Mouse (Mus musculus) cortical plate, adult 2 months (tissue): ENCODE measurements around the gene 4933411K16Rik. TPM values are rescaled to one million over a fixed set of nuclear protein-coding genes. Genes with fewer than 3 reads are reported as not detected.

Experiments used
- H3K27ac ChIP-seq: fragments of 200-500 bp; 2 replicates; pipeline ENCODE4 v1.5.1; 2012; ENCODE audit warnings: low read length, control low read depth, inconsistent platforms; ENCODE audit not compliant: insufficient read depth
- H3K4me1 ChIP-seq: fragments of 200-500 bp; 2 replicates; pipeline ENCODE4 v1.6.1; 2011; ENCODE audit warnings: low read length; ENCODE audit not compliant: control insufficient read depth, insufficient read depth
- H3K4me3 ChIP-seq: fragments of 200-500 bp; 2 replicates; pipeline ENCODE4 v1.5.1; 2011; ENCODE audit warnings: mild to moderate bottlenecking, low read length, control low read depth; ENCODE audit not compliant: insufficient read depth
- CTCF ChIP-seq: fragments of 200-500 bp; IDR thresholded peaks from 2 replicates; pipeline ENCODE4 v1.5.1; 2011; ENCODE audit warnings: mild to moderate bottlenecking, control low read depth, low read length; ENCODE audit not compliant: insufficient read depth; ENCODE audit errors: extremely low read depth
- POLR2A ChIP-seq: fragments of 200-500 bp; IDR thresholded peaks from 2 replicates; pipeline ENCODE4 v1.6.1; 2011; ENCODE audit warnings: mild to moderate bottlenecking, low read length, control low read depth; ENCODE audit not compliant: insufficient read depth; ENCODE audit errors: extremely low read depth
- polyA plus RNA-seq: library from polyadenylated mRNA; depleted of rRNA; stranded (reverse); fragments of >200 nt; gene quantifications from 2 replicates; pipeline ENCODE4 v1.2.3, GENCODE M21; 2012; rRNA removed

4933411K16Rik gene
- 0.08 and 0.13 TPM in 2 replicates for polyA plus RNA-seq

- Histone ChIP-seq H3K4me3 (no peak within 1 kb of the TSS), H3K27ac (no peak within 1 kb of the TSS), H3K4me1 (no peaks in the 10 kb centered on the region)
- TF ChIP-seq POLR2A (no peak), CTCF (no peak)
Observed at GRCm38 (mm10) chr19:42051948-42052347, at the start of gene 4933411K16Rik. Gene 4933411K16Rik (plus strand): TSS chr19:42052248.

GRCm38 (mm10) chr19:42004258-42004657 is 47.8 kb upstream of the 4933411K16Rik start:
- no peak for TF ChIP-seq POLR2A
- no peak for TF ChIP-seq CTCF
- no peaks in the 10 kb centered on the region; the same call in 1 of the 2 replicates for H3K4me1 ChIP-seq
- no peak overlapping the region for H3K27ac ChIP-seq
- no peak overlapping the region for H3K4me3 ChIP-seq

GRCm38 (mm10) chr19:42005616-42006015 is 46.4 kb upstream of the 4933411K16Rik start:
- TF ChIP-seq POLR2A (no peak), CTCF (no peak)
- H3K4me3 ChIP-seq, result no peak overlapping the region

GRCm38 (mm10) chr19:42006568-42006967 is 45.5 kb upstream of the 4933411K16Rik start:
- no peaks in the 10 kb centered on the region for H3K4me1 ChIP-seq
- no peak overlapping the region for H3K27ac ChIP-seq
- TF ChIP-seq CTCF, result no peak
- no peak for TF ChIP-seq POLR2A
- H3K4me3 ChIP-seq, result no peak overlapping the region

More at GRCm38 (mm10) chr19:42005616-42006015, 46.4 kb upstream of the 4933411K16Rik start:
- Histone ChIP-seq H3K4me1 (no peaks in the 10 kb centered on the region), H3K27ac (no peak overlapping the region; the same call in 1 of the 2 replicates)

- TF ChIP-seq POLR2A (no peak), CTCF (no peak)
- Histone ChIP-seq H3K4me3 (no peak overlapping the region), H3K27ac (no peak overlapping the region), H3K4me1 (no peaks in the 10 kb centered on the region)
Observed at GRCm38 (mm10) chr19:42008586-42008985, 43.5 kb upstream of the 4933411K16Rik start.

GRCm38 (mm10) chr19:42009067-42009466 is 43.0 kb upstream of the 4933411K16Rik start:
- no peak overlapping the region for H3K4me3 ChIP-seq
- TF ChIP-seq CTCF (no peak), POLR2A (no peak)
- no peak overlapping the region for H3K27ac ChIP-seq
- no peaks in the 10 kb centered on the region for H3K4me1 ChIP-seq

- H3K4me3 ChIP-seq, result no peak overlapping the region
- H3K27ac ChIP-seq, result no peak overlapping the region
- H3K4me1 ChIP-seq, result no peaks in the 10 kb centered on the region
- TF ChIP-seq CTCF (no peak), POLR2A (no peak)
Observed at GRCm38 (mm10) chr19:42010436-42010835, 41.6 kb upstream of the 4933411K16Rik start.

GRCm38 (mm10) chr19:42011123-42011522 is 40.9 kb upstream of the 4933411K16Rik start:
- Histone ChIP-seq H3K4me3 (no peak overlapping the region), H3K4me1 (no peaks in the 10 kb centered on the region)
- TF ChIP-seq POLR2A (no peak), CTCF (no peak)

GRCm38 (mm10) chr19:42014231-42014825 is 37.7 kb upstream of the 4933411K16Rik start:
- H3K4me1 ChIP-seq, result peaks cover 2% of the 10 kb centered on the region; the same call in 1 of the 2 replicates

More at GRCm38 (mm10) chr19:42011123-42011522, 40.9 kb upstream of the 4933411K16Rik start:
- H3K27ac ChIP-seq, result no peak overlapping the region

GRCm38 (mm10) chr19:42015001-42015400 is 37.0 kb upstream of the 4933411K16Rik start:
- no peak overlapping the region for H3K4me3 ChIP-seq
- H3K4me1 ChIP-seq, result peaks cover 2% of the 10 kb centered on the region; the same call in 1 of the 2 replicates
- TF ChIP-seq CTCF, result no peak
- TF ChIP-seq POLR2A, result no peak
- H3K27ac ChIP-seq, result no peak overlapping the region

More at GRCm38 (mm10) chr19:42014231-42014825, 37.7 kb upstream of the 4933411K16Rik start:
- H3K4me3 ChIP-seq, result no peak overlapping the region
- H3K27ac ChIP-seq, result no peak overlapping the region
- TF ChIP-seq POLR2A (no peak), CTCF (no peak)

- TF ChIP-seq POLR2A, result no peak
- TF ChIP-seq CTCF, result no peak
- Histone ChIP-seq H3K4me1 (peaks cover 2% of the 10 kb centered on the region; the same call in 1 of the 2 replicates), H3K4me3 (no peak overlapping the region), H3K27ac (no peak overlapping the region)
Observed at GRCm38 (mm10) chr19:42016251-42016650, 35.8 kb upstream of the 4933411K16Rik start.
